Comparison of ENCODE assay signal across 8 mouse cellular contexts in genomic region chr15:102721980-102722475, GRCm38 (mm10). TPM values are rescaled to one million over a fixed set of nuclear protein-coding genes. Genes with fewer than 3 reads are reported as not detected.
DNase-seq lines count a peak whose midpoint lies in the region; ATAC-seq and TF ChIP-seq lines count a peak whose summit lies in the region.

Gene Calcoco1 (minus strand): TSS chr15:102722178.

- H3K9ac ChIP-seq in kidney, embryonic 14.5 days (ENCODE audit: low read depth, low read length) = peak within 1 kb of the TSS; percentile 63
- peak within 1 kb of the TSS; percentile 65 for H3K9ac ChIP-seq in limb, embryonic 15.5 days

- TF ChIP-seq POLR2A in bone marrow macrophage, adult 2 months (IDR thresholded peaks at IDR 0.05; ENCODE audit: borderline replicate concordance, low read depth, low read length) = no peak
- peak; percentile 70 for TF ChIP-seq POLR2A in embryonic fibroblast, embryonic 13.5 days (IDR thresholded peaks at IDR 0.05; ENCODE audit: low read depth, low read length)

- H3K4me1 ChIP-seq in bone marrow macrophage, adult 2 months (ENCODE audit: control insufficient read depth, insufficient read depth, low read length) = peaks cover 5% of the 10 kb centered on the region
- no peaks in the 10 kb centered on the region for H3K4me1 ChIP-seq in embryonic fibroblast, embryonic 13.5 days (ENCODE audit: control insufficient read depth, insufficient read depth, low read length)
- peaks cover 9% of the 10 kb centered on the region; the same call in 1 of the 2 replicates for H3K4me1 ChIP-seq in kidney, embryonic 14.5 days (ENCODE audit: control insufficient read depth, insufficient read depth, low read length)
- peaks cover 21% of the 10 kb centered on the region for H3K4me1 ChIP-seq in limb, embryonic 15.5 days

- peak; percentile 98 for DNase-seq in A20 (ENCODE audit: low read depth, low spot score)
- peak; percentile 93 to 97 for DNase-seq in heart, adult 9 months (ENCODE audit: low spot score in 2 of 2)
- DNase-seq in monocyte, adult 2 months (ENCODE audit: low read depth in 1 of 2, low spot score in 2 of 2) = peak; percentile 70 to 89
- peak; percentile 92 to 94 for DNase-seq in spleen, postnatal 36 days (ENCODE audit: low spot score in 2 of 2)

- peak within 1 kb of the TSS; percentile 81 for H3K4me3 ChIP-seq in bone marrow macrophage, adult 2 months (ENCODE audit: insufficient read depth, low read length)
- peak within 1 kb of the TSS; percentile 83 for H3K4me3 ChIP-seq in embryonic fibroblast, embryonic 13.5 days (ENCODE audit: insufficient read depth, low read length)
- peak within 1 kb of the TSS; percentile 65 for H3K4me3 ChIP-seq in kidney, embryonic 14.5 days (ENCODE audit: low read length)
- peak within 1 kb of the TSS; percentile 72 for H3K4me3 ChIP-seq in limb, embryonic 15.5 days

- TF ChIP-seq CTCF in bone marrow macrophage, adult 2 months (IDR thresholded peaks at IDR 0.05; ENCODE audit: low read depth, low read length) = no peak
- TF ChIP-seq CTCF in embryonic fibroblast, embryonic 13.5 days (IDR thresholded peaks at IDR 0.05; ENCODE audit: borderline replicate concordance, insufficient read depth, low read length) = no peak

- ATAC-seq in kidney, embryonic 14.5 days (ENCODE audit: low FRiP score, low TSS enrichment) = peak; percentile 99
- peak; percentile 99 for ATAC-seq in limb, embryonic 15.5 days (ENCODE audit: insufficient number of reproducible peaks, low FRiP score, low TSS enrichment, low read depth)

- H3K9me3 ChIP-seq in kidney, embryonic 14.5 days (ENCODE audit: control insufficient read depth, low read length) = no peaks in the 10 kb centered on the region
- H3K9me3 ChIP-seq in limb, embryonic 15.5 days = no peaks in the 10 kb centered on the region

- peaks cover 15% of the 10 kb centered on the region; the same call in 1 of the 2 replicates for H3K36me3 ChIP-seq in kidney, embryonic 14.5 days (ENCODE audit: control insufficient read depth, insufficient read depth, low read length)
- peaks cover 19% of the 10 kb centered on the region for H3K36me3 ChIP-seq in limb, embryonic 15.5 days

- H3K4me2 ChIP-seq in kidney, embryonic 14.5 days (replicated peaks; ENCODE audit: low read depth, low read length) = peak within 1 kb of the TSS; percentile 53
- peak within 1 kb of the TSS; percentile 51 for H3K4me2 ChIP-seq in limb, embryonic 15.5 days

- H3K27ac ChIP-seq in bone marrow macrophage, adult 2 months (ENCODE audit: insufficient read depth, low read depth, low read length) = no peak within 1 kb of the TSS
- peak within 1 kb of the TSS; percentile 47 for H3K27ac ChIP-seq in embryonic fibroblast, embryonic 13.5 days (ENCODE audit: insufficient read depth, low read length)
- peak within 1 kb of the TSS; percentile 51; the same call in 1 of the 2 replicates for H3K27ac ChIP-seq in kidney, embryonic 14.5 days (ENCODE audit: low read depth, low read length)
- peak within 1 kb of the TSS; percentile 81 for H3K27ac ChIP-seq in limb, embryonic 15.5 days

- WGBS in kidney, embryonic 14.5 days = 1% methylated on average over 27 of the region's 27 CpGs
- WGBS in limb, embryonic 15.5 days = under 1% methylated on average over 27 of the region's 27 CpGs

- H3K27me3 ChIP-seq in kidney, embryonic 14.5 days (ENCODE audit: control insufficient read depth, insufficient read depth, low read length) = no peaks in the 10 kb centered on the region
- no peaks in the 10 kb centered on the region for H3K27me3 ChIP-seq in limb, embryonic 15.5 days

RNA-seq across cellular contexts. Expression of gene Calcoco1, which starts in this region (rescaled TPM):
- polyA plus RNA-seq in bone marrow macrophage, adult 2 months (2012; ENCODE audit: insufficient read depth, insufficient read length, missing spikeins) = 71.0 and 72.9 TPM in 2 replicates
- polyA plus RNA-seq in embryonic fibroblast, embryonic 13.5 days (2011; ENCODE audit: insufficient read length, low read depth, missing spikeins) = 35.0 and 44.0 TPM in 2 replicates
- polyA plus RNA-seq in kidney, embryonic 14.5 days (2014; fragmentation: Nextera tagmentation; extraction: Ambion mirVana) = 26.1 and 41.3 TPM in 2 replicates
- 59.1 and 69.6 TPM in 2 replicates for polyA plus RNA-seq in limb, embryonic 15.5 days (2015; fragmentation: Nextera tagmentation; extraction: Ambion mirVana)
